Mouse (Mus musculus) G1E (cell line): ENCODE measurements at regions not wholly inside any gene's neighbourhood (a gene's known extent, or its start where the extent isn't known, plus 50 kb on each side); places are given as distances from the start of the nearest gene placed in this dataset.

Source experiments
- CTCF ChIP-seq: IDR thresholded peaks from 2 replicates; pipeline ENCODE4 v1.5.1; 2012; ENCODE audit warnings: low read depth, low read length, inconsistent platforms, mixed read lengths
- GATA1 ChIP-seq: IDR thresholded peaks from 2 replicates; pipeline ENCODE4 v1.6.1; 2012; ENCODE audit warnings: borderline replicate concordance, low read length, inconsistent platforms, mixed read lengths
- POLR2AphosphoS5 ChIP-seq: IDR thresholded peaks from 2 replicates; pipeline ENCODE4 v1.6.1; 2012; ENCODE audit warnings: low read depth, low read length, inconsistent platforms; ENCODE audit not compliant: insufficient replicate concordance

DNA sequence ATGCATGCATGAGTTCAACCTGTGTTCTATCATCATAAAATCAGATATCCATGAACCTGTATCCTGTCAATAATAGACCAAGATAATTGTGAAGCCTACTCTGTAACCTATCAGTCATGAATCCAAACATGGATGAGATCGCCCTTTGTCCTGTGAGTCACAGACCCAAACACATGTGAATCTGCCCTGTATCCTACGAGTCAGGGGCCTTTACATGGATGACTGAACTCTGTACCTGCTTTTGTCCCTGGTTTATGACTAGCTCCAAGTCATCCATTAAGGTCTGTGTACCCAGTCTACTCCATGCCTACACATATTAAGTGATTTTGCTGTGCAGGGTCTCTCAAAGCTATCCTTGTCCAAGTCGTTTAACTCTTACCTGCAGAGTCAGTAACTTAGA, 187.7 kb upstream of the Tbl1xr1 start:
- TF ChIP-seq POLR2AphosphoS5: no peak
- no peak for TF ChIP-seq CTCF
- TF ChIP-seq GATA1: no peak
